Mouse (Mus musculus) limb, embryonic 11.5 days (tissue): Measurements from ENCODE around the gene Gm28053. TPM values are rescaled to one million over a fixed set of nuclear protein-coding genes. Genes with fewer than 3 reads are reported as not detected.

ENCODE experiments used
- ATAC-seq: fragments of 200-750 bp; cut with Nextera tagmentation; 2 replicates; pipeline ENCODE4 v1.8.0; 2017; ENCODE audit warnings: low read depth; ENCODE audit not compliant: insufficient number of reproducible peaks, low FRiP score, low TSS enrichment
- DNase-seq: peaks from one replicate; pipeline ENCODE4 v3.0.0-alpha.2; 2015; ENCODE audit warnings: low spot score
- H3K27ac ChIP-seq: fragments of 300-500 bp; sonication (generic); replicated peaks from 2 replicates; pipeline ENCODE4 v1.5.1; 2014; ENCODE audit warnings: low read depth, mild to moderate bottlenecking, low read length
- H3K27me3 ChIP-seq: fragments of 300-500 bp; sonication (generic); 2 replicates; pipeline ENCODE4 v1.6.1; 2014; ENCODE audit warnings: mild to moderate bottlenecking, low read length, mixed read lengths; ENCODE audit not compliant: control insufficient read depth, insufficient read depth
- H3K36me3 ChIP-seq: fragments of 300-500 bp; sonication (generic); 2 replicates; pipeline ENCODE4 v1.6.1; 2014; ENCODE audit warnings: mild to moderate bottlenecking, low read length, moderate library complexity, mixed read lengths; ENCODE audit not compliant: control insufficient read depth, insufficient read depth
- H3K4me1 ChIP-seq: fragments of 300-500 bp; sonication (generic); 2 replicates; pipeline ENCODE4 v1.6.1; 2014; ENCODE audit warnings: low read length, mixed read lengths; ENCODE audit not compliant: control insufficient read depth, insufficient read depth
- H3K4me2 ChIP-seq: fragments of 300-500 bp; sonication (generic); 2 replicates; pipeline ENCODE4 v1.6.1; 2014; ENCODE audit warnings: low read depth, mild to moderate bottlenecking, moderate library complexity; ENCODE audit not compliant: severe bottlenecking
- H3K4me3 ChIP-seq: fragments of 300-500 bp; sonication (generic); 2 replicates; pipeline ENCODE4 v1.5.1; 2014; ENCODE audit warnings: low read depth, low read length
- H3K9ac ChIP-seq: fragments of 300-500 bp; sonication (generic); 2 replicates; pipeline ENCODE4 v1.6.1; 2014; ENCODE audit warnings: mild to moderate bottlenecking, low read length
- H3K9me3 ChIP-seq: fragments of 300-500 bp; sonication (generic); 2 replicates; pipeline ENCODE4 v1.6.1; 2016; ENCODE audit warnings: low read length; ENCODE audit not compliant: control insufficient read depth
- WGBS: fragments of 180-500 bp; shearing (Covaris S2); extraction: QIAGEN DNeasy Blood & Tissue Kit; methylation state at CpG from one replicate; pipeline ENCODE4 v1.1.7; 2014; 5-methylcytosine and 5-hydroxymethylcytosine counted together
- polyA plus RNA-seq: library from polyadenylated mRNA; unstranded; fragments of >200 nt; fragmentation: Nextera tagmentation; extraction: Ambion mirVana; gene quantifications from 2 replicates; pipeline ENCODE4 v1.2.1, GENCODE M21; 2014

Gm28053 gene
- polyA plus RNA-seq, 1 experiment from 2014 or later: not detected

- H3K4me1 ChIP-seq: no peaks in the 10 kb centered on the region
- no peak overlapping the region for H3K4me3 ChIP-seq
- no peaks in the 10 kb centered on the region for H3K27me3 ChIP-seq
- H3K27ac ChIP-seq: no peak overlapping the region
- H3K36me3 ChIP-seq: no peaks in the 10 kb centered on the region
- no peaks in the 10 kb centered on the region for H3K9me3 ChIP-seq
- H3K9ac ChIP-seq: no peak overlapping the region
- DNase-seq: no peak
- 79% methylated on average over 9 of the region's 9 CpGs for WGBS
- ATAC-seq: no peak
- H3K4me2 ChIP-seq: no peak overlapping the region
Observed at GRCm38 (mm10) chr6:48768178-48768869, 49.9 kb downstream of the Gm28053 start.

- no peak overlapping the region for H3K4me3 ChIP-seq
- no peak overlapping the region for H3K9ac ChIP-seq
- DNase-seq: no peak
- no peaks in the 10 kb centered on the region for H3K36me3 ChIP-seq
- WGBS: 87% methylated on average over 3 of the region's 3 CpGs
- H3K4me2 ChIP-seq: no peak overlapping the region
- no peak for ATAC-seq
- no peaks in the 10 kb centered on the region for H3K9me3 ChIP-seq
- no peaks in the 10 kb centered on the region for H3K27me3 ChIP-seq
- H3K27ac ChIP-seq: no peak overlapping the region
- H3K4me1 ChIP-seq: no peaks in the 10 kb centered on the region
Observed at GRCm38 (mm10) chr6:48768933-48769332, 50.5 kb downstream of the Gm28053 start.

- H3K9ac ChIP-seq: no peak within 1 kb of the TSS
- no peaks in the 10 kb centered on the region for H3K4me1 ChIP-seq
- H3K36me3 ChIP-seq: no peaks in the 10 kb centered on the region
- no peak within 1 kb of the TSS for H3K27ac ChIP-seq
- ATAC-seq (no peak), DNase-seq (no peak)
- no peak within 1 kb of the TSS for H3K4me3 ChIP-seq
- no peak within 1 kb of the TSS for H3K4me2 ChIP-seq
- H3K27me3 ChIP-seq: no peaks in the 10 kb centered on the region
- no peaks in the 10 kb centered on the region for H3K9me3 ChIP-seq
- 85% methylated on average over 3 of the region's 3 CpGs for whole genome bisulfite sequencing
Observed at GRCm38 (mm10) chr6:48770696-48771095, 52.3 kb downstream of the Gm28053 start, which contains the start of gene Gimap3. Gimap3 (minus strand) TSS chr6:48770851.

- no peaks in the 10 kb centered on the region for H3K9me3 ChIP-seq
- H3K27me3 ChIP-seq: no peaks in the 10 kb centered on the region
- no peak overlapping the region for H3K9ac ChIP-seq
- H3K4me2 ChIP-seq: no peak overlapping the region
- no peak overlapping the region for H3K27ac ChIP-seq
- DNase-seq: peak; percentile 89
- WGBS: 12% methylated on average over 8 of the region's 8 CpGs
- ATAC-seq: no peak
- H3K4me1 ChIP-seq: no peaks in the 10 kb centered on the region
- no peaks in the 10 kb centered on the region for H3K36me3 ChIP-seq
- H3K4me3 ChIP-seq: no peak overlapping the region
Observed at GRCm38 (mm10) chr6:48772030-48772429, 53.6 kb downstream of the Gm28053 start.

- Histone ChIP-seq H3K27ac (no peak overlapping the region), H3K9ac (no peak overlapping the region), H3K36me3 (no peaks in the 10 kb centered on the region), H3K4me3 (no peak overlapping the region), H3K4me2 (no peak overlapping the region), H3K27me3 (no peaks in the 10 kb centered on the region), H3K4me1 (no peaks in the 10 kb centered on the region), H3K9me3 (no peaks in the 10 kb centered on the region)
- DNase-seq (no peak), ATAC-seq (no peak)
- 100% methylated on average over 1 of the region's 1 CpGs for WGBS
Observed at GRCm38 (mm10) chr6:48784406-48784805, 66.0 kb downstream of the Gm28053 start.

- H3K9ac ChIP-seq: no peak overlapping the region
- H3K9me3 ChIP-seq: no peaks in the 10 kb centered on the region
- no peak for ATAC-seq
- H3K27me3 ChIP-seq: no peaks in the 10 kb centered on the region
- H3K27ac ChIP-seq: no peak overlapping the region
- 90% methylated on average over 1 of the region's 1 CpGs for WGBS
- H3K4me2 ChIP-seq: no peak overlapping the region
- no peak overlapping the region for H3K4me3 ChIP-seq
- H3K4me1 ChIP-seq: no peaks in the 10 kb centered on the region
- no peak for DNase-seq
- H3K36me3 ChIP-seq: no peaks in the 10 kb centered on the region
Observed at GRCm38 (mm10) chr6:48785189-48785588, 66.8 kb downstream of the Gm28053 start.

- no peaks in the 10 kb centered on the region for H3K36me3 ChIP-seq
- WGBS: 75% methylated on average over 2 of the region's 2 CpGs
- H3K4me3 ChIP-seq: no peak overlapping the region
- H3K4me1 ChIP-seq: no peaks in the 10 kb centered on the region
- H3K9ac ChIP-seq: no peak overlapping the region
- no peak for DNase-seq
- H3K9me3 ChIP-seq: no peaks in the 10 kb centered on the region
- no peak for ATAC-seq
- H3K27me3 ChIP-seq: no peaks in the 10 kb centered on the region
- H3K27ac ChIP-seq: no peak overlapping the region
- no peak overlapping the region for H3K4me2 ChIP-seq
Observed at GRCm38 (mm10) chr6:48785601-48786000, 67.2 kb downstream of the Gm28053 start.

- no peak overlapping the region for H3K4me3 ChIP-seq
- H3K27ac ChIP-seq: no peak overlapping the region
- H3K36me3 ChIP-seq: no peaks in the 10 kb centered on the region
- H3K9me3 ChIP-seq: no peaks in the 10 kb centered on the region
- 91% methylated on average over 2 of the region's 2 CpGs for WGBS
- no peak overlapping the region for H3K4me2 ChIP-seq
- DNase-seq (no peak), ATAC-seq (no peak)
- H3K4me1 ChIP-seq: no peaks in the 10 kb centered on the region
- H3K27me3 ChIP-seq: no peaks in the 10 kb centered on the region
- no peak overlapping the region for H3K9ac ChIP-seq
Observed at GRCm38 (mm10) chr6:48787867-48788266, 69.5 kb downstream of the Gm28053 start.

GRCm38 (mm10) chr6:48801897-48802296 is 83.5 kb downstream of the Gm28053 start:
- no peak overlapping the region for H3K4me3 ChIP-seq
- DNase-seq: no peak
- no peak overlapping the region for H3K4me2 ChIP-seq
- no peaks in the 10 kb centered on the region for H3K9me3 ChIP-seq
- no peaks in the 10 kb centered on the region for H3K27me3 ChIP-seq
- H3K4me1 ChIP-seq: no peaks in the 10 kb centered on the region
- H3K36me3 ChIP-seq: no peaks in the 10 kb centered on the region
- ATAC-seq: no peak
- WGBS: 86% methylated on average over 1 of the region's 1 CpGs
- H3K27ac ChIP-seq: no peak overlapping the region
- H3K9ac ChIP-seq: no peak overlapping the region
